Mouse (Mus musculus) thymus, adult 18-20 months (tissue): ENCODE data around the gene Prkn.

Source experiments
- DNase-seq, 2 experiments: peaks; one replicate each; pipeline ENCODE4 v3.0.0; 2022; ENCODE audit warnings: mixed read lengths in 2 of 2

The Prkn gene

DNA sequence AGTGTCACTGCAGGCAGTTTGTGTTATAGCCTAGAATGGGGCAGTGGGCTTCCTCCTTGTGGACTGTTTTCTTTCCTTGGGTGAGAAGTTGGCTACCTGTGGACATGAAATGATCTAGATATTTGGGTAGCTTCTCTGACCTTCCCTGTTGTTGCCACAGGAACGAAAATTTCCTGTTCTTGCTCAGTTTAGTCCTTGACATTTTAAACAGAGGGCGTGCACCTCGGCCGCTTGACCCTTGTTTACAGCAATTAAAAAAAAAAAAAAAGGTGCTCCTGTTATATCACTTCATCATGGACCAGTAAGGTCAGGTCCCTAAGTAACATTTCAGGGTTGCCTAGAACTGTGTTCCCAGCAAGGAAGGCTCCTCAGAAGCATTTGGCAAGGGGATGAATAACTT, 927.1 kb downstream of the Prkn start:
- DNase-seq: no peak

DNA sequence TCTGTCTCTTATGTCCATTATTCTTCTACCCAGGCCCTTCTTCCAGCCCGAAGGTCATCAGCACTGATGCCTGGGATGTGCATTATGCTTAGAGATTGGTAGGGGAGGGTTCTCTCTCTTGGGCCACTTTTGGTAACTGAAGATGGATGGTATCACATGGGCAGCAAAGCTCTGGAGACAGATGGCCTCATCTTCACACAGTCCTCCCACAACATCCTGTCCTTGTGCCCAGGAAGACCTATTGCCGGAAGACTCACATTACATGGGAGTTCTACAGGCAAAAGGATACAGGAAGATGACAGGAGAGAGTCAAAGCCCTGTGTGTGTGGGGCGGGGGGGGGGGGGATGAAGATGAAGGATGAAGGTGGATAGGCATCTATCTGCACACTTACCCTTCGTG, 928.2 kb downstream of the Prkn start:
- DNase-seq: no peak

DNA sequence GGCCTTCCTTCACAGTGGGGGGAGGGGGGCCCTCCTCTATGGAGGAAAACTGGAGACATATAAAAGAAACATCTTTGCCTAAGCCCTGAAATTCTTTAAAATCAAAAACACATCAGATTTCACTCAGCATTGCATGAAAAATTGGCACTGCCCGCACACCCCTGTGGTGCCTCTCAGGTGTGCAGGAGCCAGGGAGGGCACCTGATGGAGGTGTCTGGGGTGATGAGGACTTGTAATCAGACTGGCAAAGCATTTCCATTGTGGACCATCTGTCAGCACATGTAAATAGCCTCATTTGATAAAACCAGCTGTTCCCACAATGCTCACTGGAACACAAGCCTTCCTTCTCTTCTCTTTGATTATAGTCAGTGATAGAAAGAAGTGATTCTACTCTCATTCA, 928.8 kb downstream of the Prkn start:
- no peak for DNase-seq

DNA sequence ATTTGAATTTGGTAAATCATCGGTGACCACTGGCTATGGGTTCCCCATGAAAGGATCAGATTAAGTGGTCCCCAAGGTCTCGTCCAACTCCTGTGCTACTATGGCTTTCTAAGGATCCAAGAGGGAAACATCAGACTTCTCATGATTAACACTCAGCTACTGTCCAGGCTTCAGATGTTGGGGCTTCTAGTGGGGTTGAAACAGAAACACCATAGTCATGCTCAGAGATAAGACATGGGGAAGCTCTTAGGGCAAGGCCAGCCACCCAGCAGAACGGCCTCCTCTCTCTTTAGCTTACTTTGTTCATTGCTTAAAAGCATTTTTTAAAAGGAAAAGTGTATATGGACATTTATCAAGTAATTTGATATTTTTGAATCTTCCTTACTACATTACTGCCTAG, 929.3 kb downstream of the Prkn start:
- DNase-seq: no peak

DNA sequence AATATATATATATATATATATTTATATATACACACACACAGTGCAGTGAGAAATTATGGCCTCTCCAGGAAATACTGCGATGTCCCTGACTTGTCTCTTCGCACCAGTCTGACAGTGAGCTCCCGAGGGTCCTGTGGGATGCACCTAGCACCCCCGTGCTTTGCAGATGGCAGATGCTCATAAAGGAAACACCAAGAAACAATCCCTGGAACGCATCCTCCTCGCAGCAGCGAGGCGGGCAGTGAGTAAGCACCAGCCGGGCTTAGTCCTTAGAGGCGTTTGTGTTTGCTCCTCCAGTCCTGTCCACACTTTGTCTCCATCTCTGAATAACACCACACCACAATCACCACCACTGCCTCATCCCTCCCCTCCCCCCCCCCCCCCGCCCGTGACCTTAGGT, 939.4 kb downstream of the Prkn start:
- DNase-seq: no peak

DNA sequence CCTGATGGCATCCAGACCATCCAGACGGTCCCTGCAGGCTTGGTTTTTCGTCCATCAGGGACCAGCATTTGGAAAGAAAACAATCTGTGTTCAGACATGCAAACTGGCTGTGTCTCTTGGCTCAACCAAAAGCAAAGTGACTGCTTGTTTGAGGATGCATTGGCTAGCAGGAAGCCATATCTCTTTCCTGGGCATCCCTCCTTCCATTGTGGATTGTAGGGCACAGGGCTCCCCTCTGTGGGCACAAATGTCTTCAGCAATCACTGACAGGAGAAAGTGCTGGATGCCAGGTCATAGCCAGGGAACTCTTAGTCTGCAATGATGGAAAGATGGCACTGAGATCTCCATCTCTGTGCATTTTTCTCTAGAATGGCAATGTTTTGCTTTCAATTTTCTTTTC, 939.8 kb downstream of the Prkn start:
- DNase-seq: no peak

DNA sequence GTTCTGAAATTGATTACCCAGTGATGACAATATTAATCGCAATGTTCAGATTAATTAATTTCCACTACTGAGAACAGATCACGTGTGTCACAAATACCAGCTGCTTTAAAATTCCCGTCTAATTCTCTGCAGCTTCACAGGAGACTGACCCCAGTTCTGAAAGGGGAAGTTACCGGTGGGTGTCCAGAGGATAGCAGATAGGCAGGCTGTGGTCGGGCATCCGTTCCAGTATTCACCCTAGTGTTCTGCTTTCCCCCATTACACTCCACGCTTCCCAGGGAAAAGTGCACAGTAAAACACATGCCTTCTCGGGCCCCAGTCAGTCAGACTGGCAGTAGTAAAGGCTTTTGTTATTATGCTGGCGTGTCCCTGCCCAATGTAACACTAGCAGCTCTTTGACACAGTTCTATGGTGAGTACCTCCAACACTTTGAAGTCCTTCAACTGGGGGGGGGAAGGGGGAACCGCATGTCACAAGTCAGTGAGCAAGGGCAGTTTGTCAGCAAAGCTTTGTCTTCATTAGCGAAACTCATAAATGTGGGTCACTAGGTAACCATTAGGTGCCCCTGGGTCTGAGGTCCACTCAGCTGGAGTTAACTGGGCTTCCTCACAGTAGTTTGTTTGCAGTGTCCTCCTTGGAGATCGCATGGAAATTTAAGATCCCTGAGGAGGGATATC, 940.8 kb downstream of the Prkn start:
- no peak for DNase-seq

DNA sequence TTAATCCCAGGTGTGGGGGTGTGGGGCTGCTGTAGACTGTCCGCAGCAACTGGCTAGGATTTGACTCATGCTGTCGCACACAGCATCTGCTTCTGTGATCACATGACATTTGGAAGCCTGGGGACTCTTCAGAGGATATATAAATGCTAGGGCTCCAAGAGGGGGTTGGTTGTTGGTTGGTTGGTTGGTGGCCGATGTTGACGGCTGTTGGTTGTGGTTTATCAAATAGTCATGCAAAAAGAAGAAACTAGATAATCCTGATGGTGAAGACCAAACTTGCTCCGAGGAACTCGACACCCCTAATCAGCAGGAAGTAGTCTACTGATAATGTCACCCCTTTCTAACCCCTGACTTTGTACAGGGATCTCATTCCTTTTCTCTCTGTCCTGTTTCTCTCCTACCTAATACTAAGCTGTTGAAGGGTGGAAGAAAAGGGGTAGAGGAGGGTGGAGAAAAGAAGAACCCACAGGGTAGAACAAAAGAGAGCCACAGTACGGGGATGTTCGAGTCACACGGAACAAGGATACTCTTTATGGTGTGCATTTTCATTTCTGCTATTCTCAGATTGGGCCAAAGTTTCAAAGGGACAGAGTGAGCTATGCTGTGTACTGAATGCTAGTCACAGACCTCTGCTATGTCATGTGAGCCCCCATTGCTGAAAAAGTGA, 948.2 kb downstream of the Prkn start:
- DNase-seq: no peak

DNA sequence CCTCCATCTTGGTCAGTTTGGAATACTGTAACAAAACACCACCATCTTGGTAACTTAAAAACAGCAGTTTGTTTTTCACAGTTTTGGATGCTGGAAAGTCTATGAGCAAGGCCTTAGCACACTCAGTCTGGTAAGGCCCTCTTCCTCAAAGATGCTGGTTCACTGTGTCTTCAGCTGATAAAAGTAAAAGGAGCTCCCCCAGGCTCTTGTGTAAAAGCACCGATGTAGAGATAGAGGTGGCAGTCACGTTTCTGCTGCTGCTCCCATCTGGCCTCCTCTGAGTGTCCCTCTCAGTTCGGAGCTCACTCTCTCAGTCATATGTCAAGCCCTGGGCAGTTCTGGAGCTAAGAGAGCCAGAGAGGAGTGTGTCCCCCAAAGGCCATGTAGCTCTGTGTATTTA, 955.8 kb downstream of the Prkn start:
- DNase-seq: no peak

DNA sequence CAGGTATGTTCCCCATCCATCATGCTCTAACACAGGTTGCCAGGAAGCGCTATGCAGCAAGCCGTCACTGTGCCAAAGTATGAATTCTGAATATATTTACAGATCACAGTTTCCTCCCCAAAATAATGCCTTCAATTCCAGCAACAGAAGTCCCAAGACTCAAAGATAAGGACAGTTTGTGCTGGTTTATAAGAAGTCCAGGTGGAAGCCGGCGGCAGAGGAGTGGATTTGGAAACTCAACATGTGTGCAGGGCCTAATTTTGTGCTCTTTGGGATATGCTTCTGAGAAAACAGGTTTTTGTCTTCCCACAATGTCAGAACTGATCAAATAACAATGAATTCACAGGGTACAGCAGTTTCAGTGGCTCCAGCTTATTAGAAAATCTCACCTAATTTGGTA, 961.0 kb downstream of the Prkn start:
- DNase-seq: no peak

DNA sequence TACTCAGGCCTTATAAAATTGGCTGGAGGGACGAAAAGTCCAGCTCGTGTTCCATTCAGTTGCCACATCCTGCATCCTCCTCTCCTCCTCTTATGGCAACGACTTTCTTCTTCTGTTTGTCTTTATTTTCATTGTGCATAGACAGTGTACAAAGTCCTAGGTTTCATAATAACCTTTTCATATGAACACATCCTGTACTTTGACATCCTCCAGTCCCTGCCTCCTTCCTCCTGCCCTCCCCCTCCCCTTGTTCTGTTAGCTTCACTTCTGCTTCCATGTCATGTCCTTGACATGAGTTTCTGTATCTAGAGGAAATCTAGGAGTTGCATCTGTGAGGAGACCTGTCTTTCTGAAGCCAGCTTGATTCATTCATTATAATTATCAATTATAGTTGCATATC, 967.1 kb downstream of the Prkn start:
- no peak for DNase-seq

DNA sequence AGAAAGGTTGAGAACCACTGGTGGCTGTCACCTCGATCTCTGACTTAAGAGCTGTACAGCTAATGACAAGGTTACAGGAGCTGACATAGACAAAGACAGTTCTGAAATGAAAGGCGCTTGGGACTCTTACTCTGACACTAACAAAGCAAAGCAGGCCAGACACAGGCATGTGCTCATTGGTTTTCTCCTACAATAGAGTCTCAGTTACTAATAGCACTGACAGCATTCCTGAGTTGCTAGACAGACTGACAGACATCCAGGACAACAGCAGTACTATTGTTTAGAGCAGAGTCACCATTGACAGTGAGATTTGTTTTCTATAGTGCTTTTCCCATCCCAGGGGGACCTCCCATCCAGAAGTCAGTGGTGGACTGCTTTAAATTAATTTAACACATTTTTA, 977.7 kb downstream of the Prkn start:
- no peak for DNase-seq

DNA sequence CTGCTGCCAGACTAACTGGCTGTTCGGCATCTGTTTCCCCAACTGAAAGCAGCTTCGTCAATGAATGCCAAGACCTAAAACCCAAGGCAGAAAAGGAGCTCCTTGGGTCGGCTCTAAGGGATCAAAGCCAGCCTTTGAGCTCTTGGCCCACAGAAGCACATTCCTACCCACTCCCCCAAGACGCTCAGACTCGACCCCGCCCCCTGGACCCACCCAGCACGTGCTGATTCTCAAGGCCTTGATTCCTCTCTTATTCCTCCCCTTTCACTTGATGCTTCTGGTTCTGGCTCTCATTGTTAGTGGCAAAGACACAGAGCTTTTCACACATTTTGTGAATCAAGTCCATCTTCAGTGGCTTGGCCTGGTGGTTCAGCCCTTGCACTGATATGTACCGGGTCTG, 979.3 kb downstream of the Prkn start:
- no peak for DNase-seq

DNA sequence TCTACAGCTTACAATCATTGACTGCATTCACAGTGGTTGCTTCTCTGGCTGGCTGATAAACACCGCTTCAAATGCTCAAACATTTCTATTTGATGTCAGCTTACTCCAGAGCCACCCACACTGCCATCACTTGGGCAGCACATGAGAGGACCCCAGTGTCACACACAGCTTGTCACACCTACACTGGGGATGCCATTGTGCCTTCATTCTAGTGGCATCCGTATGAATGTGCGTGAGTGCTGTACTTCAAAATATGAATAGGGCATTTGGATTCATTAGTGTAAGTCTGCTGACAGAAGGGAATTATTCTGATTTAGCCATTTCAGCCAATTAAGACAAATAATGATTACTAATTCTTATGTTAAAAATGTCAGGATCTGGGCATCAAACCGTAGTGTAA, 980.6 kb downstream of the Prkn start:
- DNase-seq: no peak

DNA sequence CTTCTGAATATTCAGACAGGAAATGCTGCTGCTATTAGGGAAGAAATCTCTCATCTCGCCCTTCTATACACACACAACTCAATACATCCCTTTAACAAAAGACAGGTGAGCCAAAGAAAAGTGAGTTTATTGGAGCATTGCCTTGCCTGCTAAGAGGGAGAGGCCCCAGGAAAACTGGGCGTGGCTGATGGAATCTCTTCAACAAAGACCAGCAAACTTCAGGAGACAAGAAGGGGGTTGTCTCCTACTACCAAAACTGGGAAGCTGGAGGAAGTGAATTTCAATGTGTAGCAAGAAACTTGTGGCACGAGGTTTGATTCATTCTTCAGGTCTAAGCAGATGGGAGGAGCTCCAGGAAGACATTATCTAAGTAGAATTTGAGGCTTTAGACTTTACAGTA, 989.3 kb downstream of the Prkn start:
- no peak for DNase-seq

DNA sequence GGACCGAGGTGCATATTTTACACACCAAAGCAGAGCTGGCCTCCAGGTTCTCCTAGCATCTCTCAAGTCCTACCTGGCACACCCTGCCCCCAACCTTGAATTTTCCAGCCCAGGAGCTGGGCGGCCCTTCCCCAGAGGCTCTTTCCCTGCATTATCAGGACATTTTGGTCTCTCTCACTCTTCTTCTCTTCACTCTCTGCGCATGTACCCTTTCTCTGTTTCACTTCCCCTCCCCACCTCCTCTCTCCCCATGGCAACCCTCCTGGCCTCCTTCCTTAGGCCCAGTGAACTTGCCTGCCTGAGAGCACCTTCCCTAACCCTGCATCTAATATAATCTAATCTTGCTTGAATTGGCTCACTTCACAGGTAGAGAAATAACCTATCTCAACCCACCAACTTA, 996.9 kb downstream of the Prkn start:
- DNase-seq: no peak

DNA sequence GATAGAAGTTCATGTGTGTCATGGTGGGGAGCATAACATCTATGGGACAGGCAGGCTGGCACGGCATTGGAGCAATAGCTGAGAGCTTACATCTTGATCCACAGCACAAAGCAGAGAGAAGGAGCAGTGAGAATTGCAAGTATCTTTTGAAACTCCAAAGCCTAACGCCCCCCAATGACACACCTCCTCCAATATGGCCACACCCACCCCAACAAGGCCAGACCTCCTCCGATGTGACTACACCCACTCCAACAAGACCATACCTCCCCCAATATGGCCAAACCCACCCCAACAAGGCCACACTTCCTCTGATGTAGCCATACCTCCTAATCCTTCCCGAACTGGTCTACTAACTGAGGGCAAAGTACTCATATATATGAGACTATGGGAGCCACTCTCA, 1004.3 kb downstream of the Prkn start:
- no peak for DNase-seq

DNA sequence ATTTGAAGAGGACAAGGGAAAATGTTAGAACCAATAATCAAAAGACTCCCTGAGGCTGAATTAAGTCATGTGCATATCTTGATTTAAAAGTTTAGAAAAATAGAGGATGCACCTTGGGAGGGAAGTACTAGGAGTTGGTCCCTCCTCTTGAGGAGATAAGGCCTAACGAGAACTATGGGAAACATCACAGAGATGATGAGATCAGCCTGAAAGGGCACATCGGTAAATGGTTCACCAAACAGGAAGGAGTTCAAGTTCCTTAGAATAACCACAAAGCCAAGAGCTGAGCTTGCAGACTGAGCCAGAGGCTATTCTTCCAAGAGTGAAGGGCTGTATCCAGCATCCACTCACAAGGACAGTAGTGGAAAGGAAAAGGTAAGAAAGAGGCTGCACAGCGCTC, 1004.8 kb downstream of the Prkn start:
- no peak for DNase-seq

DNA sequence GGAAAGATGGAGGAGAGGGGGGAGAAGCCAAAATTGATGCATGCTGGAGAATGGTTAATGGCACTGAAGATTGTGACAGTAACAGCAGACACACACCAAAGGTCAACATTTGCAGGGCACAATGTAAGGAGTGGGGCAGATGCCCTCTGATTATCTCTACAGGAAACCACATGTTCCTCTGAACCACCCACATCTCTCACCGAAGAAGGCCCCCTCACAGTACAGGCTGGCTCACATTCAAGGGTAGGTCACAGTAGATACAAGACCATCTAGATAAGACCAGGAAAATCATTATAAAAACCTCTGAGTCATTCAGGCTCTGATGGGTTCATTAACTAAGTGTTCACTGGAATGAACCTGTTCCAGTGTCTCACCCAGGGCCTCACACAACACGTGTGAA, 1005.3 kb downstream of the Prkn start:
- DNase-seq: no peak

DNA sequence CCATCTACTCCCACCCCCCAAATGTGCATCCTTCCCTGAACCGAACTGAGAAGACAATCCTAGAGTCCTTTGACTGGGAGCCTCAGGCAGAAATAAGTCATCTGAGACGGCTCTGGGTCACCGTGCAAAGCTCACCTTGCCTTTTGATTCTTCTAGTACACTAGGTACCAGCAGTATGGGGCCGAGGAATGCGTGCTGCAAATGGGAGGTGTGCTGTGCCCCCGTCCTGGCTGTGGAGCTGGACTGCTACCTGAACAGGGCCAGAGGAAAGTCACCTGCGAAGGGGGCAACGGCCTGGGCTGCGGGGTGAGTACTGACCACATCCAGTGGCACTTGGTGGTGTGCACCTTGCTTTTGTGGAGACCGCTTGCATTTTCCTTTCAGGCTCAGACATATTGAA, 1014.4 kb downstream of the Prkn start:
- DNase-seq: no peak

DNA sequence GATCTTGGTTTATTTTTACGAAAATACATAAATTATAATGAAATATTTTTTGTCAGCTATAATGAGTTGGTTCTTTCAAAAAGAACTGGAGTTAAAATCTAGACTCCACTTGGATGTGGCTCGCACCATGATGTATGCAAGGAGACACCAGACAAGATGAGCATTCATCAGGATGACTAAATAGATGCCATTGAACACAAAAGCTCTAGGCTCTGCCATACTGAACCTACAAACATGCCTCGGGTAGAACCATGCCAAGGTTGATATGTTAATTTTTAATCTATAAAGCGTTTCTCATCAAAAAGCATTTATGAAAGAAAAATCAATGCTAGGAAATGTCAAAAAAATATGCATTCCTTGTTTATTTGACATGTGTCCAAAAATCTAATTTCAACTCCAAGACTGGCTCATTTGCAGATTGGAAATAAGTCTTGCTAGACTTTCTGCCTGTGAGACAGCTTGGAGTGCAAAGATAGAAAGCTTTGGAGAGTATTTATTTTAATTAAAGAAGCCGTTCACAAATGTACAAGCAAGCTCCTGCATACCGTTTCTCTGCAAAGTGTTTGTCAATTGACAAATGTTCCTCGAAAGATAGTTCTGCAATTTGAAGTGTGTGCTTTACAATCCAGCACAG, 1018.7 kb downstream of the Prkn start:
- no peak for DNase-seq

DNA sequence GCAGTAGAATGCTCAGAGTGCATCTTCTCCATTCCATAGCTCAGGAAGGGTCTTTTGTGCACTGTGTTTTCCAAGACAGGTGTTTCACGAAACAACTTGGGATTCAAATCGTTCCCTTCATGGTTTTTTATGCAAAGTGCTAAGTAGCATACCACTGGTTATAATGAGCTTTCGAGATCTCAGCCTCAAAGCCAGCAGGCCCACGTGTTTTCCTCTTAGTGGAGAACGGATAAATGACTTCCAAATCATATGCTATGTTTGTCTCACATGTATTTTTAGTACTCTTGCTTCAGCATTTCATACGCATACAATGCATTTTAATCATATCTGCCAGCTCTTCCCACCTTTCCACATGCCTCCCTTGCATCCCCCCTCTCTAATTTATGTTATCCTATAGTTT, 1021.0 kb downstream of the Prkn start:
- no peak for DNase-seq

DNA sequence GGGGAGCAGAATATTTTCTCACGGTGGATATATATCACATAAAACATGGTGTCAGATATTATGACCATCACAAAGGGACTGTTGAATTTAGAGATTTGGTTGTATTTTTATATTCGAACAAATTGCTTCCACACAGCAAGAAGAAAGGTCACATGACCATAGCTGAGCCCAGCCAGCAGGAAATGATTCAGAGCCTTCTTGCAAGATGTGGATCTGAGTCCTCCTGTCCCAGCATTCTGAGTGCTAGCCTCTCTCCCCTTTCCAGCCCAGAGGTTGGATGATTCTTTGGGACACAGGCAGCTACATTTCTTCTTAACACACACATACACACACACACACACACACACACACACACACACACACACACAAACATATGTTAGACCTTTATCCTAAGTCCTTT, 1022.2 kb downstream of the Prkn start:
- no peak for DNase-seq

DNA sequence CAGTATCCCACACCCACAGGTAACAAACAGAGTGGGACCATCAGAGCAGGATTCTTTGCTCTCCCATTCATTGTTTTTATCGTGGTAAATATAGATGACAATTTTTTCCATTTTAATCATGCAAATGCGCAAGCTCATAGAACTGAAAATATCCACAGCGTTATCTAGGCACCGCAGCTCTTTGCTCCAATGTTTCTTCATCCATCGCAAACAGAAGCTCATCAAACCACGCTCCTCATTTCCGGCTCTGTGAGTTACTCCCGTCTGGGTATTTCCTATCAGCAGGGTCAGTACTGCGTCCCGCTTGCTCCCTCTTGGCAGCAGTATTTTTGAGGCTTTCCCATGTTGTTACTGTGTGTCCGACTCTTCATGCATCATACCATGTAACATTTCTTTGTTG, 1022.8 kb downstream of the Prkn start:
- DNase-seq: no peak

DNA sequence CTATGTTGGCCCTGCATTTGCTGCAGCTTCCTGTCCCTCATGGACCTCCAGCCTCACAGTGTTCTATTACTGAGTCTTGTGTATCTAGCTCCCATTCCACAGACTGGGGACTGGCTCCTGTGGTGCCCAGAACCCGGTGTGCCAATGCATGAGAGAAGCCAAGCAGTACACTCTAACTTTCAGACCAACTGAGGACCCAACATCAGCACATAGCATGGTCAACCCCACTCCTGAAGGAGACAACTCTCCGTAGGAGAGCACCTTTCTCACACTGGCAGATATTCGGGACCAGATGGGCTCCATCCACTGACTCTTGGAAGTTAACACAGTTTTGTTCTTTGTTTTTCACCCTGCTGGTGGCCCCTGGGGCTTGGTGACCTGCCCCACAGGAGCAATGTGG, 1026.0 kb downstream of the Prkn start:
- no peak for DNase-seq
